Mouse (Mus musculus): Measurements from ENCODE around the gene Hormad2.

Hormad2 gene

GRCm38 (mm10) chr11:4335810-4336692, 104.9 kb downstream of the Hormad2 start:
- no peak for TF ChIP-seq GATA4 (IDR thresholded peaks at IDR 0.05; ENCODE audit: insufficient replicate concordance, low read length)

- no peak for TF ChIP-seq GATA4 (IDR thresholded peaks at IDR 0.05; ENCODE audit: insufficient replicate concordance, low read length)
These were observed 107.9 kb downstream of the Hormad2 start for GRCm38 (mm10) chr11:4332961-4333360.

GRCm38 (mm10) chr11:4328188-4328587, 112.7 kb downstream of the Hormad2 start:
- TF ChIP-seq GATA4 (IDR thresholded peaks at IDR 0.05; ENCODE audit: insufficient replicate concordance, low read length): no peak

GRCm38 (mm10) chr11:4323481-4323880, 117.4 kb downstream of the Hormad2 start:
- no peak for TF ChIP-seq GATA4 (IDR thresholded peaks at IDR 0.05; ENCODE audit: insufficient replicate concordance, low read length)

GRCm38 (mm10) chr11:4322943-4323342, 118.0 kb downstream of the Hormad2 start:
- no peak for TF ChIP-seq GATA4 (IDR thresholded peaks at IDR 0.05; ENCODE audit: insufficient replicate concordance, low read length)

GRCm38 (mm10) chr11:4320876-4321275, 120.0 kb downstream of the Hormad2 start:
- TF ChIP-seq GATA4 (IDR thresholded peaks at IDR 0.05; ENCODE audit: insufficient replicate concordance, low read length): no peak

GRCm38 (mm10) chr11:4319212-4319955, 121.5 kb downstream of the Hormad2 start:
- TF ChIP-seq GATA4 (IDR thresholded peaks at IDR 0.05; ENCODE audit: insufficient replicate concordance, low read length): no peak

GRCm38 (mm10) chr11:4318011-4318410, 122.9 kb downstream of the Hormad2 start:
- TF ChIP-seq GATA4 (IDR thresholded peaks at IDR 0.05; ENCODE audit: insufficient replicate concordance, low read length): no peak

GRCm38 (mm10) chr11:4317287-4317686, 123.6 kb downstream of the Hormad2 start:
- TF ChIP-seq GATA4 (IDR thresholded peaks at IDR 0.05; ENCODE audit: insufficient replicate concordance, low read length): no peak

GRCm38 (mm10) chr11:4312180-4312579, 128.7 kb downstream of the Hormad2 start:
- no peak for TF ChIP-seq GATA4 (IDR thresholded peaks at IDR 0.05; ENCODE audit: insufficient replicate concordance, low read length)

- TF ChIP-seq GATA4 (IDR thresholded peaks at IDR 0.05; ENCODE audit: insufficient replicate concordance, low read length): no peak
These were observed 130.6 kb downstream of the Hormad2 start for GRCm38 (mm10) chr11:4310324-4310723.

GRCm38 (mm10) chr11:4309613-4310012, 131.3 kb downstream of the Hormad2 start:
- TF ChIP-seq GATA4 (IDR thresholded peaks at IDR 0.05; ENCODE audit: insufficient replicate concordance, low read length): no peak

GRCm38 (mm10) chr11:4308514-4309450, 132.1 kb downstream of the Hormad2 start:
- no peak for TF ChIP-seq GATA4 (IDR thresholded peaks at IDR 0.05; ENCODE audit: insufficient replicate concordance, low read length)

- TF ChIP-seq GATA4 (IDR thresholded peaks at IDR 0.05; ENCODE audit: insufficient replicate concordance, low read length): no peak
These were observed 132.8 kb downstream of the Hormad2 start for GRCm38 (mm10) chr11:4308060-4308513.

GRCm38 (mm10) chr11:4306086-4306485, 134.8 kb downstream of the Hormad2 start:
- no peak for TF ChIP-seq GATA4 (IDR thresholded peaks at IDR 0.05; ENCODE audit: insufficient replicate concordance, low read length)
